Mouse (Mus musculus) adrenal gland, postnatal 36 days (tissue): ENCODE measurements at regions not wholly inside any gene's neighbourhood (a gene's known extent, or its start where the extent isn't known, plus 50 kb on each side); places are given as distances from the start of the nearest gene placed in this dataset.

ENCODE experiments used
- DNase-seq, 2 experiments: peaks; one replicate each; pipeline ENCODE4 v3.0.0; 2021; ENCODE audit warnings: mixed read lengths in 1 of 2

GRCm38 (mm10) chr3:136442099-136442498, 116.2 kb upstream of the Bank1 start:
- peak; percentile 8 to 10 for DNase-seq

DNA sequence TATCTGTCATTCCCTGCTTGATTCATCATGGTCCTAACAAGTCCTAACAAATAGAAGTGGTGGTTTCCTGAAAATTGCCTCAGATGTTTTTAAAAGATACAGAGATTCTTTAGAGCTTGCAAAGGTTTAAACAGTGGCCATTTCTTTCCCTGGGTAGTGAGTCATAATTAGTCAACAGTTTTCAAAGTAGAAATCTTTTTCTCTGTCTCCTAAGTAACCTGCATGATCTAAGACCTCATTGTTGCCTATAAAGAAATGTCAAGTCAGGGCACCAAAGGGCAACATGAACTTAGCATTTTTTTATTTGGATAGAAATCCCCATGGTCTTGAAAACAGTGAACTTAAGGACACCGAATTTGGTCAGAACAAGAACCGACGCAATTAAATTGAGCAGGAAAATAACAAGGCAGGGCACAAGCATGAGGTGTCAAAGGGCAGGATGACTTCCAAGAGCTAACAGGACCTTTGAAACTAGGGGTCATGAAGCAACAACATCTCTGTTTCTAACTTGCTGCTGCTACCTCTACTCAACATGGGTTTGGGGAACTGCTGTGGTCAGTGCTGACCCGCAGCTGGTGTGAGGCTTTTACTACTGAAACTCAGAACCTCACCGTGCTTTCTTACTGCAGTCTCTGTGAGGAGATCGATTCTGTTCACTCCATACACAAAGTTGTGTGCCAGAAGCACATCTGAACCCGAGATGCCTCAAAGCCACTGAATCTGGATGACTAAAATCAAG, 114.2 kb upstream of the Bank1 start:
- no peak for DNase-seq

GRCm38 (mm10) chr3:136439350-136439749, 113.5 kb upstream of the Bank1 start:
- DNase-seq = no peak

- no peak for DNase-seq
Measured at GRCm38 (mm10) chr3:136434407-136434806, 108.5 kb upstream of the Bank1 start.

DNA sequence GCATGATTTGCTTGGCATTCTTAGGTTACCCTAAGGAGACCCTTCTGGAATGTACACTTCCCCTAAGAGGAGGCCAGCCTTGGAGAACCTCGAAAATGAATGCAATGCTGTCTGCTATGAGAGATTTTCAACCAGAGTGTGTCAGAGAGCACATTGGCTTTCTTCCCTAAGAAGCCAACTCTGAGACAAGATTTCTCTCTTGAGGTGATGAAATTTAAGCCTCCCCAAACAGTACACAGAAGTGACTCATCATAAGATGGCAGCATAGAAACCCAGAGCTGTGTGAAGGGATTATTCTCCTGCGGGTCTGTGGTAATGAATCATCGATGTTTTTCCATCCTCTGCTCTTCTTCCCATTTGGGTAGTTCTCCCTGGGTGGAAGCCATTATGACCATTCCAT, 106.2 kb upstream of the Bank1 start:
- DNase-seq = no peak

DNA sequence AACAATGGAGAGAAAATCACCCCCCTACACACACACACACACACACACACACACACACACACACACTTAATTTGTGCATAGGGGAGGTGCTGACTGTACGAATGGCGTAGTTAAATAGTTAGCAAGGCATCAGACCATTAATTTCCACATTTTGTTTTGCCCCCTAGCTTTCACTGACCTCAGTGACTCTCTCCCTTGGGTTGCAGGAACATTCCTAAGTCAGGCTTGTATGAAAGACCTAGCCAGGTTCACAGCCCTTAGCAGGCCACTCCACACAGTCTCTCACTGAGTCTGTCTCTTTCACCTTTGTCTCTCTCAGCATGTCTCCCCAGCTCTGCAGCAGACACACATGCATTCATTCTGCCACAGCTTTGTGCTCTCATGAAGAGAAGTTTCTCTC, 101.6 kb upstream of the Bank1 start:
- no peak for DNase-seq

GRCm38 (mm10) chr3:136426539-136427194, 100.8 kb upstream of the Bank1 start:
- DNase-seq = peak in 1 of 2 experiments; percentile 5

DNA sequence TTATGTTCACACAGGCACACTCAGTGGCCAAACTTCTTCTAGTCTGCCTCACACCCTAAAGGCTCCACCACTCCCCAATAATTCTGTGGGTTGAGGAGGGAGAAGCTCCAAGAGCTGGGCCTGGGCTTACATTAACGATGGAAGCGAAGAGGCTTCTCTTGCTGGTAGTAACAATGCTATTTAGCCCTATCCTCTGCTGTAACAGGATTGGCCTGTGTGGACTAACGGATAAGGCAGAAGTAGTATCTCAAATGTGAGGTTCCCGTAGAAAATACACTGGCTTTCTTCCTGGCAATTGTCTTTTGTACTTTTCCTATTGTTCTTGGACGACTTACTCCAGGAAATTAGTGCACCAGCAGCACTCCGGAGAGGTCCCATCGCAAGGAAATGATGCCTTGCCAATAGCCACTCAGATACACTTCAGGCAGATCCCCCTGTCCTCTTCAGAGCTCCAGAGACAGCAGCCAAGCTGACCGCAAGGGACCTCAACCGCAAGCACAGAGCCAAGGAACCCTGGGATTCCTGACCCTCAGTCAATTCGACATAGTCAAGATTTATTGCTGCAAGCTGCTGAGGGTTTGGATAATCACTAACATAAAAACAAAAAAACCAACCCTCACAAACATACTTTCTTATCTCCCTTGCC, 96.2 kb upstream of the Bank1 start:
- no peak for DNase-seq

- DNase-seq = no peak
Measured at GRCm38 (mm10) chr3:136405606-136406005, 79.7 kb upstream of the Bank1 start.

GRCm38 (mm10) chr3:136383282-136383681, 57.4 kb upstream of the Bank1 start:
- no peak for DNase-seq

GRCm38 (mm10) chr3:136380644-136381043, 54.8 kb upstream of the Bank1 start:
- DNase-seq = no peak

GRCm38 (mm10) chr3:136379741-136380398, 54.0 kb upstream of the Bank1 start:
- DNase-seq = no peak

DNA sequence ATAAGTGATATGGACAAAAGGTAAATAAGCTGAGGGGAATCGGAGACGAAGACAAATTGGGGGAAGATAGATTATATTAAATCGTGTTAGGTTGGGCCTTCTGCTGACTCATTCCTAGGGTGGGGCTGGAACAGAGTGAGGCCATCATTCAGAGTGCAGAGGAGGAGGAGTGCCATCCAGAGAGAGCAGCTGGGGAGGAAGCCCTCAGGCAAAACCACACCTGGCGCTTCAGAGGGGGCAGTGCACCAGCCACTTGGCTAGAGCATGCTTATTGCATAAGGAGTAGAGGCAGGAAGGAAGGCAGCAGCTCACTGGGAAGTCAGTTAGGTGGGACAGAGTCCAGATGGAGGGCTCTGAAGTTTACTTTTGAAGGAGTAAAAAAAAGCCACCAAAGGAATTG, 51.0 kb upstream of the Bank1 start:
- no peak for DNase-seq
